Mouse (Mus musculus) limb, embryonic 12.5 days (tissue): ENCODE results near the gene Metrn. TPM values are rescaled to one million over a fixed set of nuclear protein-coding genes. Genes with fewer than 3 reads are reported as not detected.

Source experiments
- ATAC-seq: fragments of 200-750 bp; cut with Nextera tagmentation; 2 replicates; pipeline ENCODE4 v1.8.0; 2017; ENCODE audit warnings: low read depth, moderate TSS enrichment; ENCODE audit not compliant: insufficient number of reproducible peaks, insufficient read depth, low FRiP score, low TSS enrichment
- H3K27ac ChIP-seq: fragments of 300-500 bp; sonication (generic); 2 replicates; pipeline ENCODE4 v1.5.1; 2016; ENCODE audit warnings: mild to moderate bottlenecking, moderate library complexity
- H3K27me3 ChIP-seq: fragments of 300-500 bp; sonication (generic); 2 replicates; pipeline ENCODE4 v1.6.1; 2016; ENCODE audit warnings: mild to moderate bottlenecking, moderate library complexity
- H3K36me3 ChIP-seq: fragments of 300-500 bp; sonication (generic); 2 replicates; pipeline ENCODE4 v1.6.1; 2016; ENCODE audit warnings: mild to moderate bottlenecking, moderate library complexity
- H3K4me1 ChIP-seq: fragments of 300-500 bp; sonication (generic); replicated peaks from 2 replicates; pipeline ENCODE4 v1.6.1; 2016
- H3K4me2 ChIP-seq: fragments of 300-500 bp; sonication (generic); 2 replicates; pipeline ENCODE4 v1.6.1; 2016; ENCODE audit warnings: mild to moderate bottlenecking, moderate library complexity
- H3K4me3 ChIP-seq: fragments of 300-500 bp; sonication (generic); replicated peaks from 2 replicates; pipeline ENCODE4 v1.5.1; 2016; ENCODE audit warnings: mild to moderate bottlenecking
- H3K9ac ChIP-seq: fragments of 300-500 bp; sonication (generic); replicated peaks from 2 replicates; pipeline ENCODE4 v1.6.1; 2016; ENCODE audit warnings: mild to moderate bottlenecking, moderate library complexity
- H3K9me3 ChIP-seq: fragments of 300-500 bp; sonication (generic); 2 replicates; pipeline ENCODE4 v1.6.1; 2016; ENCODE audit warnings: mild to moderate bottlenecking, moderate library complexity
- WGBS: fragments of 180-500 bp; shearing (Covaris S2); methylation state at CpG from one replicate; pipeline ENCODE4 v1.1.7; 2016; 5-methylcytosine and 5-hydroxymethylcytosine counted together
- polyA plus RNA-seq: library from polyadenylated mRNA; unstranded; fragments of >200 nt; fragmentation: Nextera tagmentation; extraction: Ambion mirVana; gene quantifications from 2 replicates; pipeline ENCODE4 v1.2.1, GENCODE M21; 2016

The Metrn gene
- polyA plus RNA-seq = 50.5 and 52.1 TPM in 2 replicates

DNA sequence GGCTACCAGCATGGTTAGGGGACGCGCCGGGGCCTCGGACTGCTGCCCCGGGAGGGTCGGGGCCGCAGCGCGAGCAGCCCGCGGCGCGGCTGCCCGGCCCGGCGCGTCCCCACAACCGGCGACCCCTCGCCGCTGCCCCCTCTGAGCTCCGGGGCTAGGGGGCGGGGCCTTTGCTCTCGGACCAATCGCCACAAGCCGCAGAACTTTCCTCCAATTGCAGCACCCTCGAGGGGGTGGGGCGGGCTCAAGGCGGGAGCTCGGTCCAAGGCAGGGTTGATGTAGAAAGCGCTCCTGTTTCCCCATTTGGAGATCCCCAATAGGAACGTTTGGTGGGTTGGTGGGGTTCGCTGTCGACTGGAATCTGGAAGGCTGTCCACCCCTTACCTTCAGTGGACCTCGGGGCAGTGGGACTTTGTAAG is at the start of gene Metrn:
Gene Metrn (minus strand): TSS at position 186 of the 419 bp plus-strand sequence.
- peak within 1 kb of the TSS; percentile 99 for H3K4me2 ChIP-seq
- peak within 1 kb of the TSS; percentile 84 for H3K4me3 ChIP-seq
- peak within 1 kb of the TSS; percentile 69 for H3K27ac ChIP-seq
- under 1% methylated on average over 35 of the region's 35 CpGs for WGBS
- H3K36me3 ChIP-seq = 0 out of 2 replicates have a peak, but pooled peaks cover 10% of the 10 kb centered on the region
- peaks cover 40% of the 10 kb centered on the region for H3K4me1 ChIP-seq
- 0 out of 2 replicates have a peak, but pooled peaks cover 5% of the 10 kb centered on the region for H3K27me3 ChIP-seq
- no peaks in the 10 kb centered on the region for H3K9me3 ChIP-seq
- ATAC-seq = peak; percentile 78
- peak within 1 kb of the TSS; percentile 79 for H3K9ac ChIP-seq

GRCm38 (mm10) chr17:25844396-25844901 is 47.5 kb upstream of the Metrn start, which contains the start of gene Rhot2:
Gene Rhot2 (minus strand): TSS chr17:25844851.
- no peaks in the 10 kb centered on the region for H3K9me3 ChIP-seq
- peak within 1 kb of the TSS; percentile 87 for H3K9ac ChIP-seq
- ATAC-seq = peak; percentile 92
- peaks cover 16% of the 10 kb centered on the region for H3K4me1 ChIP-seq
- H3K4me2 ChIP-seq = peak within 1 kb of the TSS; percentile 90
- peak within 1 kb of the TSS; percentile 88 for H3K27ac ChIP-seq
- H3K36me3 ChIP-seq = peaks cover 77% of the 10 kb centered on the region
- peak within 1 kb of the TSS; percentile 88 for H3K4me3 ChIP-seq
- no peaks in the 10 kb centered on the region for H3K27me3 ChIP-seq
- WGBS = under 1% methylated on average over 21 of the region's 21 CpGs

GRCm38 (mm10) chr17:25843636-25844395 is 46.9 kb upstream of the Metrn start:
- Histone ChIP-seq H3K4me3 (peak overlapping the region; percentile 88), H3K9ac (peak overlapping the region; percentile 87), H3K9me3 (no peaks in the 10 kb centered on the region), H3K27ac (peak overlapping the region; percentile 88), H3K4me2 (peak overlapping the region; percentile 90), H3K4me1 (peaks cover 16% of the 10 kb centered on the region), H3K36me3 (peaks cover 78% of the 10 kb centered on the region), H3K27me3 (no peaks in the 10 kb centered on the region)
- 3% methylated on average over 38 of the region's 38 CpGs for WGBS
- peak; percentile 16; the same call in 1 of the 2 replicates for ATAC-seq

DNA sequence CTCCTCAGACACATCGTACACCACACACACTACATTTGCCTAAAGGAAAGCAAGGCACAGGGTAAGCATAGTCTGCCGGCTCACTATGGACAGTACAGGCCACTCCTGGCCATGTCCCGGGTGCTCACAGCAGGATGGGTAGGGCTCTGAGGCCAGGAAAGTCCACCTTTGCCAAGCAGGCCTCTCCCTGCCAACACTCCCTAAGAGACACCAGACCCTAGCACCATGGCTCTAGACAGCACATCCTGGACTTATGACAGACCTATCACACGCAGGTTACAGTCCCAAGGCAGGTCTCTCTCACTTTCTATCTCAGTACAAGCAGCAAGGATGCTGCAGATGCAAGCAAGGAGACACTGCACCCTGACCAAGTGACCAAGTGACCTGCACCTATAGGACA is 46.2 kb upstream of the Metrn start:
- peak overlapping the region; percentile 88 for H3K4me3 ChIP-seq
- H3K4me2 ChIP-seq = peak overlapping the region; percentile 90
- no peak for ATAC-seq
- H3K27ac ChIP-seq = no peak overlapping the region
- H3K9ac ChIP-seq = peak overlapping the region; percentile 87
- 91% methylated on average over 4 of the region's 4 CpGs for WGBS
- peaks cover 76% of the 10 kb centered on the region for H3K36me3 ChIP-seq
- H3K4me1 ChIP-seq = peaks cover 17% of the 10 kb centered on the region
- H3K27me3 ChIP-seq = no peaks in the 10 kb centered on the region
- H3K9me3 ChIP-seq = no peaks in the 10 kb centered on the region

DNA sequence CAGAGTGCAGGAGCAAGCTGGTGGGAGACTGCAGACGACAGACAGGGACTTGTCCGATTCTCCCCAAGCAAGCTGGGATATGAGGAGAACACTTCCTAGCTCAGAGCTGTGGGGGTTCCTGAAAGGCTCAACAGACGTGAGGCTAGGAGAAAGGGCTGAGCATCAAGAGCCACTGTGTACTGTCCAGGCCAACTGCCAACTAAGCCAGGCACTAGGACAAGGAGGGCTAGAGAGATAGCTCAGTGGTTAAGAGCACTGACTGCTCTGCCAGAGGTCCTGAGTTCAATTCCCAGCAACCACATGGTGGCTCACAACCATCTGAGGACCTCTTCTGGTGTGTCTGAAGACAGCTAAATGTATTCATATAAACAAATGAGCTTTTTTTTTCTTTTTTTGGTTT is 45.6 kb upstream of the Metrn start:
- H3K36me3 ChIP-seq = peaks cover 76% of the 10 kb centered on the region
- 84% methylated on average over 3 of the region's 3 CpGs for WGBS

GRCm38 (mm10) chr17:25841117-25841880 is 44.4 kb upstream of the Metrn start, which contains the start of gene Gm20683:
Gene Gm20683 (minus strand): TSS chr17:25841763.
- Histone ChIP-seq H3K27me3 (no peaks in the 10 kb centered on the region), H3K9ac (no peak within 1 kb of the TSS), H3K36me3 (peaks cover 65% of the 10 kb centered on the region), H3K4me1 (peaks cover 35% of the 10 kb centered on the region), H3K4me3 (no peak within 1 kb of the TSS), H3K27ac (no peak within 1 kb of the TSS), H3K4me2 (no peak within 1 kb of the TSS), H3K9me3 (no peaks in the 10 kb centered on the region)
- 92% methylated on average over 22 of the region's 22 CpGs for WGBS
- no peak for ATAC-seq

More for the DNA sequence above, 45.6 kb upstream of the Metrn start:
- H3K27me3 ChIP-seq = no peaks in the 10 kb centered on the region
- H3K4me1 ChIP-seq = peaks cover 23% of the 10 kb centered on the region
- ATAC-seq = no peak
- no peak overlapping the region for H3K4me3 ChIP-seq
- no peak overlapping the region for H3K27ac ChIP-seq
- H3K9ac ChIP-seq = no peak overlapping the region
- H3K4me2 ChIP-seq = no peak overlapping the region
- no peaks in the 10 kb centered on the region for H3K9me3 ChIP-seq

GRCm38 (mm10) chr17:25840519-25840918 is 43.6 kb upstream of the Metrn start:
- Histone ChIP-seq H3K4me2 (no peak overlapping the region), H3K27me3 (no peaks in the 10 kb centered on the region), H3K9me3 (no peaks in the 10 kb centered on the region), H3K4me3 (no peak overlapping the region), H3K4me1 (peaks cover 37% of the 10 kb centered on the region), H3K36me3 (peaks cover 62% of the 10 kb centered on the region), H3K9ac (no peak overlapping the region), H3K27ac (no peak overlapping the region)
- WGBS = 93% methylated on average over 6 of the region's 6 CpGs
- ATAC-seq = no peak

DNA sequence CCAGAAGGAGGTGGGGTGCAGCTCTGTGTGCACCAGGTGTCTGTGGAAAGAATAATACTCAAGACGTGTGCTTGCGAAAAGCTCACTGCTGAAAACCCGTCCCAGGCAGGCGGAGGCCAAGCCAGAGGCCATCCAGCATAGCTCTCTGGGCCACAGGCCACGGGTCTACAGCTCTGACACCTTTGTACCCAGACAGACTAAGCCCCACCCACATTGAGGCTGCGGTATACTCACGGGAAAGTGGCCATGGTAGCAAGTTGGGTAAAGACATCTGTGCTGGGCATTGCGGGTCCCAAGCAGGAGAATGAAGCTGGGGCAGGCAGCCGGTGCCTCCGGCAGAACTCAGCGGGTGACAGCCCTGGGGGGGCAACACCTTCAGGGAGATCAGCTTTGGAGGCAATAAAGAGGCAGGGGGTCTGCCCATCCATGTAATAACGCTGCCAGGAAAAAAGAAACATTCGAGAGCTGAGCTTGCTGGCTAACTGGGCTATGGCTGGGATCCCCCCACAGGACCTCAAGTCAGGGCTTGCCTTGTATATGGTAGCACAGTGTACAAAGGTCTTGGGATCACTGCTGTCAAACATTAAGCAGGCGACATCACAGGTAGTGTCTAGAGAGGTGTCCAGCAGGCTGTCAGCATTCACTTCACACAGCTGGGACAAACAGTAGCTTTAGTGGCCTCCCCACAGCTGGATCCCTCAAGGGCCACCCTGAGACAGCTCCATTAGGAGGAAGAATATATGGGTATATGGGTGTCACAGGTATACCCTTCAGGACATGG is 42.7 kb upstream of the Metrn start:
- H3K4me1 ChIP-seq = peaks cover 39% of the 10 kb centered on the region
- H3K9me3 ChIP-seq = no peaks in the 10 kb centered on the region
- ATAC-seq = no peak
- no peak overlapping the region for H3K4me2 ChIP-seq
- 85% methylated on average over 14 of the region's 14 CpGs for WGBS
- no peak overlapping the region for H3K27ac ChIP-seq
- no peak overlapping the region for H3K4me3 ChIP-seq
- H3K36me3 ChIP-seq = peaks cover 64% of the 10 kb centered on the region
- no peaks in the 10 kb centered on the region for H3K27me3 ChIP-seq
- H3K9ac ChIP-seq = no peak overlapping the region

GRCm38 (mm10) chr17:25838904-25839303 is 42.0 kb upstream of the Metrn start:
- Histone ChIP-seq H3K4me2 (no peak overlapping the region), H3K4me3 (no peak overlapping the region), H3K9me3 (no peaks in the 10 kb centered on the region), H3K27me3 (no peaks in the 10 kb centered on the region), H3K9ac (no peak overlapping the region), H3K27ac (no peak overlapping the region), H3K36me3 (peaks cover 66% of the 10 kb centered on the region), H3K4me1 (peaks cover 45% of the 10 kb centered on the region)
- WGBS = 90% methylated on average over 4 of the region's 4 CpGs
- ATAC-seq = no peak

DNA sequence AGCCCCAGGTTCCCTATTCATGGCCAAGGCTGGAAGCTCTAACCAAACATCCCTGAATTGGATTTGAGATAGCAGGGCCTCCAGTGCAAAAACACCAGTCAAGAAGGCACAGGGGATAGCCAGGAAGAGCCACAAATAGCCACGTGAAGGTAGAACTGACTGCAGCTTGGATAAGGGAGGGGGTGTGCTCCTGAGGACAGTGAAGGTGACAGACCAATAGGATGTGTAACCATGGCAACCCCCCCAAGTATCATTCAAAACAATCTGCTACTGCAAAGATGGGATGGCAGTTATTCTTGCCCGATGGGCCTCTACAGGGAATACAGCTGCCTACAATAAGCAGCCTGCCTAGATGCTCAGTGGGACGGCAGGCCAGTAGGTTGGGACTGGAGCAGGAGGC is 40.6 kb upstream of the Metrn start:
- no peaks in the 10 kb centered on the region for H3K27me3 ChIP-seq
- H3K27ac ChIP-seq = no peak overlapping the region
- no peak for ATAC-seq
- 61% methylated on average over 3 of the region's 3 CpGs for WGBS
- peak overlapping the region; percentile 82 for H3K4me2 ChIP-seq
- no peak overlapping the region; the same call in 1 of the 2 replicates for H3K4me3 ChIP-seq
- peaks cover 40% of the 10 kb centered on the region for H3K4me1 ChIP-seq
- peak overlapping the region; percentile 57; the same call in 1 of the 2 replicates for H3K9ac ChIP-seq
- no peaks in the 10 kb centered on the region for H3K9me3 ChIP-seq
- H3K36me3 ChIP-seq = peaks cover 65% of the 10 kb centered on the region
